Mouse (Mus musculus) hindbrain, embryonic 14.5 days (tissue): ENCODE data around the gene Mapk12. TPM values are rescaled to one million over a fixed set of nuclear protein-coding genes. Genes with fewer than 3 reads are reported as not detected.

Source experiments
- ATAC-seq: fragments of 200-750 bp; cut with Nextera tagmentation; 2 replicates; pipeline ENCODE4 v1.8.0; 2017; ENCODE audit warnings: moderate number of reproducible peaks, mild to moderate bottlenecking, moderate TSS enrichment, moderate library complexity; ENCODE audit not compliant: low FRiP score
- DNase-seq: peaks from one replicate; pipeline ENCODE4 v3.0.0-alpha.2; 2015; ENCODE audit warnings: low spot score
- H3K27ac ChIP-seq: fragments of 300-500 bp; sonication (generic); 2 replicates; pipeline ENCODE4 v1.5.1; 2014; ENCODE audit warnings: mild to moderate bottlenecking, moderate library complexity
- H3K27me3 ChIP-seq: fragments of 300-500 bp; sonication (generic); 2 replicates; pipeline ENCODE4 v1.6.1; 2014; ENCODE audit warnings: mild to moderate bottlenecking, low read length, mixed read lengths; ENCODE audit not compliant: control insufficient read depth, insufficient read depth
- H3K36me3 ChIP-seq: fragments of 300-500 bp; sonication (generic); replicated peaks from 2 replicates; pipeline ENCODE4 v1.6.1; 2014; ENCODE audit not compliant: control insufficient read depth, insufficient read depth
- H3K4me1 ChIP-seq: fragments of 300-500 bp; sonication (generic); replicated peaks from 2 replicates; pipeline ENCODE4 v1.6.1; 2014; ENCODE audit warnings: antibody characterized with exemption, low read length, mixed read lengths; ENCODE audit not compliant: control insufficient read depth, insufficient read depth
- H3K4me2 ChIP-seq: fragments of 300-500 bp; sonication (generic); replicated peaks from 2 replicates; pipeline ENCODE4 v1.6.1; 2014; ENCODE audit warnings: mild to moderate bottlenecking, moderate library complexity
- H3K4me3 ChIP-seq: fragments of 300-500 bp; sonication (generic); replicated peaks from 2 replicates; pipeline ENCODE4 v1.5.1; 2014; ENCODE audit warnings: mild to moderate bottlenecking, low read length
- H3K9ac ChIP-seq: fragments of 300-500 bp; sonication (generic); 2 replicates; pipeline ENCODE4 v1.6.1; 2014
- H3K9me3 ChIP-seq: fragments of 300-500 bp; sonication (generic); 2 replicates; pipeline ENCODE4 v1.6.1; 2016; ENCODE audit warnings: low read length; ENCODE audit not compliant: control insufficient read depth
- WGBS: fragments of 180-500 bp; shearing (Covaris S2); extraction: QIAGEN DNeasy Blood & Tissue Kit; methylation state at CpG from one replicate; pipeline ENCODE4 v1.1.7; 2014; 5-methylcytosine and 5-hydroxymethylcytosine counted together
- polyA plus RNA-seq: library from polyadenylated mRNA; unstranded; fragments of >200 nt; fragmentation: Nextera tagmentation; extraction: Ambion mirVana; gene quantifications from 2 replicates; pipeline ENCODE4 v1.2.1, GENCODE M21; 2014

Mapk12 gene
- polyA plus RNA-seq, 1 experiment from 2014 or later: 4.0 TPM

GRCm38 (mm10) chr15:89179630-89179964 is 39.1 kb upstream of the Mapk12 start:
- peaks cover under 1% of the 10 kb centered on the region; the same call in 1 of the 2 replicates for H3K36me3 ChIP-seq
- DNase-seq (no peak), ATAC-seq (no peak)
- H3K9me3 ChIP-seq: no peaks in the 10 kb centered on the region
- peak overlapping the region; percentile 88 for H3K4me2 ChIP-seq
- peak overlapping the region; percentile 81 for H3K4me3 ChIP-seq
- no peaks in the 10 kb centered on the region for H3K27me3 ChIP-seq
- H3K4me1 ChIP-seq: peaks cover 58% of the 10 kb centered on the region
- H3K9ac ChIP-seq: peak overlapping the region; percentile 97
- 1% methylated on average over 6 of the region's 6 CpGs for WGBS
- H3K27ac ChIP-seq: peak overlapping the region; percentile 95

- H3K4me1 ChIP-seq: peaks cover 61% of the 10 kb centered on the region
- WGBS: 3% methylated on average over 16 of the region's 16 CpGs
- no peaks in the 10 kb centered on the region for H3K9me3 ChIP-seq
- no peaks in the 10 kb centered on the region for H3K27me3 ChIP-seq
- H3K4me3 ChIP-seq: peak overlapping the region; percentile 81
- H3K36me3 ChIP-seq: no peaks in the 10 kb centered on the region
- H3K27ac ChIP-seq: peak overlapping the region; percentile 95
- ATAC-seq (no peak), DNase-seq (peak; percentile 49)
- H3K9ac ChIP-seq: peak overlapping the region; percentile 97
- peak overlapping the region; percentile 88 for H3K4me2 ChIP-seq
Measured at GRCm38 (mm10) chr15:89178954-89179629, 38.6 kb upstream of the Mapk12 start.

- Histone ChIP-seq H3K4me1 (peaks cover 68% of the 10 kb centered on the region), H3K4me2 (peak overlapping the region; percentile 88), H3K27me3 (no peaks in the 10 kb centered on the region), H3K27ac (peak overlapping the region; percentile 95; the same call in 1 of the 2 replicates), H3K9me3 (no peaks in the 10 kb centered on the region), H3K4me3 (peak overlapping the region; percentile 81), H3K9ac (peak overlapping the region; percentile 97; the same call in 1 of the 2 replicates), H3K36me3 (no peaks in the 10 kb centered on the region)
- 63% methylated on average over 7 of the region's 7 CpGs for WGBS
- DNase-seq: peak; percentile 27
- no peak for ATAC-seq
Measured at GRCm38 (mm10) chr15:89178260-89178860, 37.9 kb upstream of the Mapk12 start.

- WGBS: 69% methylated on average over 4 of the region's 4 CpGs
- H3K9ac ChIP-seq: 0 out of 2 replicates have a peak overlapping the region, but pooled peaks have one; percentile 9
Measured at GRCm38 (mm10) chr15:89177576-89178259, 37.2 kb upstream of the Mapk12 start.

GRCm38 (mm10) chr15:89177121-89177520 is 36.6 kb upstream of the Mapk12 start:
- H3K9me3 ChIP-seq: no peaks in the 10 kb centered on the region
- peak overlapping the region; percentile 88 for H3K4me2 ChIP-seq
- H3K27me3 ChIP-seq: no peaks in the 10 kb centered on the region
- H3K4me3 ChIP-seq: no peak overlapping the region
- WGBS: 17% methylated on average over 5 of the region's 5 CpGs
- H3K9ac ChIP-seq: 0 out of 2 replicates have a peak overlapping the region, but pooled peaks have one; percentile 10
- H3K4me1 ChIP-seq: peaks cover 78% of the 10 kb centered on the region
- DNase-seq: peak; percentile 59
- H3K36me3 ChIP-seq: no peaks in the 10 kb centered on the region
- peak overlapping the region; percentile 60; the same call in 1 of the 2 replicates for H3K27ac ChIP-seq
- no peak for ATAC-seq

More at GRCm38 (mm10) chr15:89177576-89178259, 37.2 kb upstream of the Mapk12 start:
- H3K4me2 ChIP-seq: peak overlapping the region; percentile 88
- no peak for ATAC-seq
- H3K36me3 ChIP-seq: no peaks in the 10 kb centered on the region
- DNase-seq: no peak
- H3K27ac ChIP-seq: peak overlapping the region; percentile 60; the same call in 1 of the 2 replicates
- H3K27me3 ChIP-seq: no peaks in the 10 kb centered on the region
- 0 out of 2 replicates have a peak overlapping the region, but pooled peaks have one; percentile 81 for H3K4me3 ChIP-seq
- no peaks in the 10 kb centered on the region for H3K9me3 ChIP-seq
- H3K4me1 ChIP-seq: peaks cover 72% of the 10 kb centered on the region

- no peak overlapping the region for H3K4me3 ChIP-seq
- peak overlapping the region; percentile 8; the same call in 1 of the 2 replicates for H3K4me2 ChIP-seq
- no peak overlapping the region for H3K9ac ChIP-seq
- DNase-seq (no peak), ATAC-seq (no peak)
- H3K36me3 ChIP-seq: no peaks in the 10 kb centered on the region
- no peaks in the 10 kb centered on the region for H3K27me3 ChIP-seq
- peaks cover 80% of the 10 kb centered on the region for H3K4me1 ChIP-seq
- no peak overlapping the region for H3K27ac ChIP-seq
- H3K9me3 ChIP-seq: no peaks in the 10 kb centered on the region
- WGBS: 76% methylated on average over 13 of the region's 13 CpGs
Measured at GRCm38 (mm10) chr15:89175411-89176155, 35.1 kb upstream of the Mapk12 start.

GRCm38 (mm10) chr15:89174889-89175339 is 34.4 kb upstream of the Mapk12 start:
- 54% methylated on average over 11 of the region's 11 CpGs for WGBS
- no peak overlapping the region for H3K9ac ChIP-seq

GRCm38 (mm10) chr15:89173906-89174214 is 33.4 kb upstream of the Mapk12 start:
- WGBS: under 1% methylated on average over 15 of the region's 15 CpGs
- peak overlapping the region; percentile 99 for H3K4me2 ChIP-seq
- H3K27me3 ChIP-seq: no peaks in the 10 kb centered on the region
- H3K9me3 ChIP-seq: no peaks in the 10 kb centered on the region
- peak overlapping the region; percentile 86 for H3K9ac ChIP-seq
- peak overlapping the region; percentile 83; the same call in 1 of the 2 replicates for H3K27ac ChIP-seq
- peaks cover 88% of the 10 kb centered on the region for H3K4me1 ChIP-seq
- peak; percentile 34 for DNase-seq
- ATAC-seq: 0 out of 2 replicates have a peak, but pooled peaks have one; percentile 21
- peaks cover 11% of the 10 kb centered on the region for H3K36me3 ChIP-seq
- H3K4me3 ChIP-seq: peak overlapping the region; percentile 52

More at GRCm38 (mm10) chr15:89174889-89175339, 34.4 kb upstream of the Mapk12 start:
- H3K27me3 ChIP-seq: no peaks in the 10 kb centered on the region
- peaks cover under 1% of the 10 kb centered on the region for H3K36me3 ChIP-seq
- no peak overlapping the region for H3K27ac ChIP-seq
- ATAC-seq: no peak
- no peak for DNase-seq
- H3K4me3 ChIP-seq: no peak overlapping the region
- H3K4me1 ChIP-seq: peaks cover 86% of the 10 kb centered on the region
- H3K4me2 ChIP-seq: peak overlapping the region; percentile 99
- no peaks in the 10 kb centered on the region for H3K9me3 ChIP-seq
